In the genomic region with DNA sequence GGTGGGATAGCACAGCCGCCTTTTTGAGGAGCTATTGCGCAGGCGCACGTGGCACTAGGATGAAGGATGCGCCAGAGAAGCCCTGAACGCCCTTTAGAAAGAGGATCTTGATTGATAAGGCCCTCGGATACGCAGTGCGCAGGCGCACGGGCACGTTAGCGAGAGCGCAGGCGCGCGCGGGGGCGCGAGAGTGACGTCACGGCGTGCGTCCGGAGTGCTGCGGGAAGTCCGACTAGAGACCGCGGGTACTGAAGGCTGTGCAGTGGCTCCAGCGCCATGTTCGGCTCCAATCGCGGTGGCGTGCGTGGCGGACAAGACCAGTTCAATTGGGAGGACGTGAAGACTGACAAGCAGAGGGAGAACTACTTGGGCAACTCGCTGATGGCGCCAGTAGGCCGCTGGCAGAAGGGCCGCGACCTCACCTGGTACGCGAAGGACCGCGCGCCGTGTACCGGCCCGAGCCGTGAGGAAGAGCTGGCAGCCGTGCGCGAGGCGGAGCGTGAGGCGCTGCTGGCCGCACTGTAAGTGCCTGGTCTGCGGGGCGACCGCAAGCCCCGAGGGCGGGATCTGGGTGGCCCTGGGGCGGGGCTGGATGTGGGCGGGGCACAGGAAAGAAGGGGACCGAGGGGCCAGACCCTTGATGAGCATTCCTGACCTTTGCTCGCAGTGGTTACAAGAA, we compare ENCODE assay signal across 8 mouse cellular contexts. TPM values are rescaled to one million over a fixed set of nuclear protein-coding genes. Genes with fewer than 3 reads are reported as not detected.
DNase-seq lines count a peak whose midpoint lies in the region; ATAC-seq and TF ChIP-seq lines count a peak whose summit lies in the region.

A gene (plus strand): TSS at position 169 of the 679 bp plus-strand sequence.

- peak within 1 kb of the TSS; percentile 96 for H3K27ac ChIP-seq in lung, embryonic 15.5 days
- H3K27ac ChIP-seq in olfactory bulb, adult 2 months (ENCODE audit: insufficient read depth, low read depth, low read length), result peak within 1 kb of the TSS; percentile 85

- WGBS in lung, embryonic 15.5 days, result under 1% methylated on average over 67 of the region's 67 CpGs
- under 1% methylated on average over 67 of the region's 67 CpGs for WGBS in olfactory bulb, adult 2 months

- H3K4me3 ChIP-seq in lung, embryonic 15.5 days, result peak within 1 kb of the TSS; percentile 89
- H3K4me3 ChIP-seq in olfactory bulb, adult 2 months (ENCODE audit: insufficient read depth, low read depth, low read length), result peak within 1 kb of the TSS; percentile 62

- DNase-seq in MN1 (ENCODE audit: low spot score), result peak; percentile 91
- DNase-seq in cerebellum, adult 9-10 months, result peak; percentile 94
- peak; percentile 88 for DNase-seq in layer of hippocampus, adult 9-10 months (ENCODE audit: low spot score)
- peak; percentile 83 to 89 for DNase-seq in thymus, adult 18-20 months

- H3K9me3 ChIP-seq in lung, embryonic 15.5 days, result no peaks in the 10 kb centered on the region

- H3K4me2 ChIP-seq in lung, embryonic 15.5 days, result peak within 1 kb of the TSS; percentile 81

- peak; percentile 86 for TF ChIP-seq POLR2A in olfactory bulb, adult 2 months (IDR thresholded peaks at IDR 0.05; ENCODE audit: insufficient read depth, low read depth, low read length)

- no peak for TF ChIP-seq CTCF in olfactory bulb, adult 2 months (IDR thresholded peaks at IDR 0.05; ENCODE audit: insufficient read depth, low read depth, low read length)

- H3K27me3 ChIP-seq in lung, embryonic 15.5 days, result no peaks in the 10 kb centered on the region

- peaks cover 60% of the 10 kb centered on the region for H3K36me3 ChIP-seq in lung, embryonic 15.5 days

- peaks cover 23% of the 10 kb centered on the region for H3K4me1 ChIP-seq in lung, embryonic 15.5 days
- H3K4me1 ChIP-seq in olfactory bulb, adult 2 months (ENCODE audit: control insufficient read depth, insufficient read depth, low read length), result peaks cover 8% of the 10 kb centered on the region

- peak; percentile 79 for ATAC-seq in frontal cortex, adult (ENCODE audit: low TSS enrichment)
- ATAC-seq in hematopoietic stem cell, adult 5-6 weeks (replicated peaks in 1 of 2; ENCODE audit: insufficient read depth in 1 of 2, low FRiP score in 2 of 2, low TSS enrichment in 1 of 2, low read depth in 1 of 2, poor library complexity in 2 of 2, severe bottlenecking in 2 of 2), result peak; percentile 63 to 67
- peak; percentile 87 for ATAC-seq in lung, embryonic 15.5 days (ENCODE audit: borderline replicate concordance, extremely low read depth, low FRiP score, low TSS enrichment)

- H3K9ac ChIP-seq in lung, embryonic 15.5 days, result peak within 1 kb of the TSS; percentile 88

RNA-seq across cellular contexts. Expression of the gene that starts here (rescaled TPM):
- total RNA-seq in hematopoietic stem cell, adult 5-6 weeks (2017), result 16.6 and 23.1 TPM in 2 replicates
- 31.9 and 32.3 TPM in 2 replicates for polyA plus RNA-seq in lung, embryonic 15.5 days (2015; fragmentation: Nextera tagmentation; extraction: Ambion mirVana)
- polyA plus RNA-seq in olfactory bulb, adult 2 months (2012; ENCODE audit: insufficient read depth, insufficient read length, low replicate concordance, missing spikeins), result not detected in 2 replicates

Comparison
In these comparisons a context has a peak if more than half of its experiments do, and no peak if none do; other contexts are left out.
1. Peak in every context shown above with its lines: DNase-seq, ATAC-seq, H3K4me3 ChIP-seq and H3K27ac ChIP-seq.
2. RNA of the gene that starts here (polyA plus RNA-seq): 31.9 to 32.3 TPM in lung, embryonic 15.5 days; not detected in olfactory bulb, adult 2 months; every median in the first group is over 10 times any median in the second.